8 mouse cellular contexts compared by ENCODE assay signal in genomic region chr3:96719173-96719572, GRCm38 (mm10). TPM values are rescaled to one million over a fixed set of nuclear protein-coding genes. Genes with fewer than 3 reads are reported as not detected.
DNase-seq lines count a peak whose midpoint lies in the region; ATAC-seq and TF ChIP-seq lines count a peak whose summit lies in the region.

No protein-coding gene starts in this region.

- H3K4me2 ChIP-seq in heart, embryonic 13.5 days = peak overlapping the region; percentile 29
- H3K4me2 ChIP-seq in liver, embryonic 11.5 days = no peak overlapping the region

- ATAC-seq in heart, embryonic 13.5 days (ENCODE audit: extremely low read depth, insufficient number of reproducible peaks, low FRiP score, low TSS enrichment) = no peak
- ATAC-seq in liver, embryonic 11.5 days (replicated peaks; ENCODE audit: low FRiP score) = 0 out of 2 replicates have a peak, but pooled peaks have one; percentile 40

- no peak for TF ChIP-seq POLR2A in ES-Bruce4 (IDR thresholded peaks at IDR 0.05; ENCODE audit: insufficient read depth, low read length)
- TF ChIP-seq POLR2A in brain, embryonic 14.5 days (IDR thresholded peaks at IDR 0.05; ENCODE audit: borderline replicate concordance, extremely low read depth, insufficient read depth, insufficient read length, poor library complexity, severe bottlenecking) = no peak

- no peaks in the 10 kb centered on the region for H3K9me3 ChIP-seq in heart, embryonic 13.5 days
- no peaks in the 10 kb centered on the region for H3K9me3 ChIP-seq in ES-Bruce4 (replicated peaks; ENCODE audit: control insufficient read depth, insufficient read depth, low read length, poor library complexity, severe bottlenecking)
- no peaks in the 10 kb centered on the region for H3K9me3 ChIP-seq in hindbrain, embryonic 10.5 days
- H3K9me3 ChIP-seq in liver, embryonic 11.5 days (ENCODE audit: control insufficient read depth, low read length) = no peaks in the 10 kb centered on the region

- peaks cover 92% of the 10 kb centered on the region for H3K36me3 ChIP-seq in heart, embryonic 13.5 days
- H3K36me3 ChIP-seq in ES-Bruce4 (ENCODE audit: control insufficient read depth, insufficient read depth, low read length, poor library complexity, severe bottlenecking) = peaks cover 22% of the 10 kb centered on the region
- H3K36me3 ChIP-seq in hindbrain, embryonic 10.5 days = peaks cover 92% of the 10 kb centered on the region
- H3K36me3 ChIP-seq in liver, embryonic 11.5 days (ENCODE audit: control insufficient read depth, insufficient read depth, low read length) = peaks cover 23% of the 10 kb centered on the region

- WGBS in heart, embryonic 13.5 days = 38% methylated on average over 14 of the region's 14 CpGs
- WGBS in hindbrain, embryonic 10.5 days = 44% methylated on average over 14 of the region's 14 CpGs
- 56% methylated on average over 14 of the region's 14 CpGs for WGBS in liver, embryonic 11.5 days

- no peaks in the 10 kb centered on the region for H3K27me3 ChIP-seq in heart, embryonic 13.5 days (replicated peaks)
- no peaks in the 10 kb centered on the region for H3K27me3 ChIP-seq in ES-Bruce4 (ENCODE audit: control insufficient read depth, insufficient read depth, low read length, poor library complexity, severe bottlenecking)
- no peaks in the 10 kb centered on the region for H3K27me3 ChIP-seq in hindbrain, embryonic 10.5 days (ENCODE audit: insufficient read depth, poor library complexity, severe bottlenecking)
- H3K27me3 ChIP-seq in liver, embryonic 11.5 days (replicated peaks; ENCODE audit: control insufficient read depth, insufficient read depth, low read length) = no peaks in the 10 kb centered on the region

- DNase-seq in heart, adult 8-10 months (ENCODE audit: low spot score) = no peak
- DNase-seq in brain, embryonic 14.5 days (ENCODE audit: low read depth) = peak; percentile 47
- peak; percentile 44 for DNase-seq in hindbrain, embryonic 10.5 days (ENCODE audit: low spot score)
- no peak for DNase-seq in liver, embryonic 11.5 days (ENCODE audit: low spot score)
- peak; percentile 50 for DNase-seq in thymus, postnatal 14 days
- no peak for DNase-seq in T-cell, adult 2 months (ENCODE audit: low spot score)

- no peak overlapping the region for H3K4me3 ChIP-seq in heart, embryonic 13.5 days
- H3K4me3 ChIP-seq in ES-Bruce4 (ENCODE audit: low read depth, low read length) = peak overlapping the region; percentile 42
- H3K4me3 ChIP-seq in hindbrain, embryonic 10.5 days = no peak overlapping the region
- no peak overlapping the region for H3K4me3 ChIP-seq in liver, embryonic 11.5 days (ENCODE audit: low read depth, low read length)

- TF ChIP-seq EP300 in ES-Bruce4 (IDR thresholded peaks at IDR 0.05; ENCODE audit: insufficient read depth, low read depth, low read length) = no peak

- peaks cover 14% of the 10 kb centered on the region for H3K4me1 ChIP-seq in heart, embryonic 13.5 days
- no peaks in the 10 kb centered on the region for H3K4me1 ChIP-seq in ES-Bruce4 (ENCODE audit: control insufficient read depth, insufficient read depth, low read length)
- H3K4me1 ChIP-seq in hindbrain, embryonic 10.5 days (replicated peaks) = peaks cover 8% of the 10 kb centered on the region; the same call in 1 of the 2 replicates
- peaks cover 8% of the 10 kb centered on the region; the same call in 1 of the 2 replicates for H3K4me1 ChIP-seq in liver, embryonic 11.5 days (replicated peaks; ENCODE audit: control insufficient read depth, insufficient read depth, low read length)

- H3K9ac ChIP-seq in heart, embryonic 13.5 days = no peak overlapping the region
- H3K9ac ChIP-seq in ES-Bruce4 (ENCODE audit: low read depth, poor library complexity, severe bottlenecking) = peak overlapping the region; percentile 1; the same call in 1 of the 2 replicates
- no peak overlapping the region for H3K9ac ChIP-seq in liver, embryonic 11.5 days (ENCODE audit: low read depth, low read length)

- no peak overlapping the region for H3K27ac ChIP-seq in heart, embryonic 13.5 days (replicated peaks)
- no peak overlapping the region for H3K27ac ChIP-seq in ES-Bruce4 (ENCODE audit: insufficient read depth, low read length)
- H3K27ac ChIP-seq in hindbrain, embryonic 10.5 days = no peak overlapping the region
- no peak overlapping the region for H3K27ac ChIP-seq in liver, embryonic 11.5 days (ENCODE audit: low read depth, low read length)

- peak; percentile 73 for TF ChIP-seq CTCF in ES-Bruce4 (IDR thresholded peaks at IDR 0.05; ENCODE audit: low read depth, low read length)
- TF ChIP-seq CTCF in brain, embryonic 14.5 days (IDR thresholded peaks at IDR 0.05; ENCODE audit: borderline replicate concordance, extremely low read depth, insufficient read depth, insufficient read length) = peak; percentile 55

RNA-seq across cellular contexts. Expression of gene Polr3c, which starts 8.3 kb away (rescaled TPM):
- polyA plus RNA-seq in heart, embryonic 13.5 days (2015; fragmentation: Nextera tagmentation; extraction: Ambion mirVana) = 25.2 and 29.3 TPM in 2 replicates
- 10 to 100 TPM; 22.8 to 25.7 (median 24.0) TPM for total RNA-seq in heart, adult 8-10 months (2022)
- polyA plus RNA-seq in ES-Bruce4 (2011; ENCODE audit: insufficient read depth, insufficient read length, low read depth, missing spikeins) = 43.0 and 46.6 TPM in 2 replicates
- 42.7 and 45.0 TPM in 2 replicates for polyA plus RNA-seq in brain, embryonic 14.5 days (2012; rRNA removed)
- polyA plus RNA-seq in hindbrain, embryonic 10.5 days (2016; fragmentation: Nextera tagmentation; extraction: Ambion mirVana) = 44.4 and 45.3 TPM in 2 replicates
- polyA plus RNA-seq in liver, embryonic 11.5 days (2014; fragmentation: Nextera tagmentation; extraction: Ambion mirVana) = 41.4 and 44.1 TPM in 2 replicates

RNA-seq across cellular contexts. Expression of gene Rnf115, which starts 8.3 kb away (rescaled TPM):
- 36.9 and 44.8 TPM in 2 replicates for polyA plus RNA-seq in heart, embryonic 13.5 days (2015; fragmentation: Nextera tagmentation; extraction: Ambion mirVana)
- 10 to 100 TPM; 21.5 to 32.5 (median 27.8) TPM for total RNA-seq in heart, adult 8-10 months (2022)
- 49.9 and 52.3 TPM in 2 replicates for polyA plus RNA-seq in ES-Bruce4 (2011; ENCODE audit: insufficient read depth, insufficient read length, low read depth, missing spikeins)
- polyA plus RNA-seq in brain, embryonic 14.5 days (2012; rRNA removed) = 46.3 and 47.5 TPM in 2 replicates
- polyA plus RNA-seq in hindbrain, embryonic 10.5 days (2016; fragmentation: Nextera tagmentation; extraction: Ambion mirVana) = 63.8 and 64.2 TPM in 2 replicates
- polyA plus RNA-seq in liver, embryonic 11.5 days (2014; fragmentation: Nextera tagmentation; extraction: Ambion mirVana) = 49.6 and 51.5 TPM in 2 replicates

RNA-seq across cellular contexts. Expression of gene Nudt17, which starts 10.8 kb away (rescaled TPM):
- 7.1 and 7.2 TPM in 2 replicates for polyA plus RNA-seq in heart, embryonic 13.5 days (2015; fragmentation: Nextera tagmentation; extraction: Ambion mirVana)
- 1 to 10 TPM; 2.9 to 4.0 (median 3.2) TPM for total RNA-seq in heart, adult 8-10 months (2022)
- 9.9 and 10.7 TPM in 2 replicates for polyA plus RNA-seq in ES-Bruce4 (2011; ENCODE audit: insufficient read depth, insufficient read length, low read depth, missing spikeins)
- polyA plus RNA-seq in brain, embryonic 14.5 days (2012; rRNA removed) = 7.6 and 8.2 TPM in 2 replicates
- 17.1 and 19.4 TPM in 2 replicates for polyA plus RNA-seq in hindbrain, embryonic 10.5 days (2016; fragmentation: Nextera tagmentation; extraction: Ambion mirVana)
- 2.4 and 2.5 TPM in 2 replicates for polyA plus RNA-seq in liver, embryonic 11.5 days (2014; fragmentation: Nextera tagmentation; extraction: Ambion mirVana)

RNA-seq across cellular contexts. Expression of gene Pias3, which starts 23.0 kb away (rescaled TPM):
- 36.0 and 37.7 TPM in 2 replicates for polyA plus RNA-seq in heart, embryonic 13.5 days (2015; fragmentation: Nextera tagmentation; extraction: Ambion mirVana)
- 10 to 100 TPM; 12.6 to 15.1 (median 14.5) TPM for total RNA-seq in heart, adult 8-10 months (2022)
- 31.8 and 42.1 TPM in 2 replicates for polyA plus RNA-seq in ES-Bruce4 (2011; ENCODE audit: insufficient read depth, insufficient read length, low read depth, missing spikeins)
- polyA plus RNA-seq in brain, embryonic 14.5 days (2012; rRNA removed) = 32.3 and 34.6 TPM in 2 replicates
- polyA plus RNA-seq in hindbrain, embryonic 10.5 days (2016; fragmentation: Nextera tagmentation; extraction: Ambion mirVana) = 46.2 and 48.3 TPM in 2 replicates
- polyA plus RNA-seq in liver, embryonic 11.5 days (2014; fragmentation: Nextera tagmentation; extraction: Ambion mirVana) = 19.6 and 21.1 TPM in 2 replicates

RNA-seq across cellular contexts. Expression of gene Ankrd35, which starts 49.2 kb away (rescaled TPM):
- polyA plus RNA-seq in heart, embryonic 13.5 days (2015; fragmentation: Nextera tagmentation; extraction: Ambion mirVana) = 0.09 and 0.33 TPM in 2 replicates
- 1 to 10 TPM in 3 of 4 experiments, under 1 TPM in 1; 0.57 to 2.1 (median 1.6) TPM for total RNA-seq in heart, adult 8-10 months (2022)
- 3.5 and 3.7 TPM in 2 replicates for polyA plus RNA-seq in ES-Bruce4 (2011; ENCODE audit: insufficient read depth, insufficient read length, low read depth, missing spikeins)
- polyA plus RNA-seq in brain, embryonic 14.5 days (2012; rRNA removed) = 2.5 and 2.8 TPM in 2 replicates
- polyA plus RNA-seq in hindbrain, embryonic 10.5 days (2016; fragmentation: Nextera tagmentation; extraction: Ambion mirVana) = 0.10 and 0.16 TPM in 2 replicates
- 0.32 and 0.40 TPM in 2 replicates for polyA plus RNA-seq in liver, embryonic 11.5 days (2014; fragmentation: Nextera tagmentation; extraction: Ambion mirVana)

Comparison
In these comparisons a context has a peak if more than half of its experiments do, and no peak if none do; other contexts are left out.
1. DNase-seq: peak in brain, embryonic 14.5 days (single experiment), hindbrain, embryonic 10.5 days (single experiment) and thymus, postnatal 14 days (single experiment); none in heart, adult 8-10 months (single experiment), liver, embryonic 11.5 days (single experiment) and T-cell, adult 2 months (single experiment).